Mouse (Mus musculus): ENCODE data around the gene Serpinb5.

GRCm38 (mm10) chr1:106814864-106815263 lies 46.1 kb upstream of the Serpinb5 start:
- TF ChIP-seq CTCF (IDR thresholded peaks at IDR 0.05; ENCODE audit: extremely low read depth, insufficient read depth, insufficient read length, insufficient replicate concordance) (no peak), POLR2A (IDR thresholded peaks at IDR 0.05; ENCODE audit: low read depth, low read length) (no peak)

All from spleen, adult 2 months (tissue).